Mouse (Mus musculus): ENCODE measurements around the gene Tmed1.

DNA sequence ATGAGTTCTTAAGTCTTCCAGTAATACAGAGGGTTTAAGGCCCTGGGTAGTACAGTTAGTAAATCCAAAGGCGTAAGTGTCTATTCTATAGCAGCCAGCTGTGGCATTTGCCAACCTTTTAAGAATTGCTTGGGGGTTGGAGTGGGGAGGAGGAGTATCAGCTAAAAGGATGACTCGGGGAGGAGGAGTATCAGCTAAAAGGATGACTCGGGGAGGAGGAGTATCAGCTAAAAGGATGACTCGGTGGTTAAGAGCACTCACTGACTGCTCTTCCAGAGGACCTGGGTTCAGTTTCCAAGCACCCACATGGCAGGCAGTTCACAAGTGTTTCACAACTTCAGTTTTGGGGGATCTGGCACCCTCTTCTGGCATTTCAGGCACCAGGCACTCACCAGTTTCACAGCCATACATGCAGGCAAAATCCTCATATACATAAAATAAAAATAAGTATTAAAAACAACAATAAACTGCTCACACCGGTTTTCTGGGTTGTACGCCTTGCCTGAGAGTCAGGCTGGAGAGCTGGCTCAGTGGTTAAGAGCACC is 45.2 kb upstream of the Tmed1 start:
- peak; percentile 32 for TF ChIP-seq CTCF (IDR thresholded peaks at IDR 0.05; ENCODE audit: low read depth)
- no peak for TF ChIP-seq EP300 (optimal IDR thresholded peaks at IDR 0.05)
